Mouse (Mus musculus): Measurements from ENCODE around the gene Sptbn4.
A peak's percentile ranks its signal among the peaks of the same experiment; 100 is the strongest.
"Not testable (repeated sequence)": the region's sequence is repeated elsewhere in the genome, so short reads cannot be mapped to it uniquely, and the experiment has no call there.

The Sptbn4 gene

DNA sequence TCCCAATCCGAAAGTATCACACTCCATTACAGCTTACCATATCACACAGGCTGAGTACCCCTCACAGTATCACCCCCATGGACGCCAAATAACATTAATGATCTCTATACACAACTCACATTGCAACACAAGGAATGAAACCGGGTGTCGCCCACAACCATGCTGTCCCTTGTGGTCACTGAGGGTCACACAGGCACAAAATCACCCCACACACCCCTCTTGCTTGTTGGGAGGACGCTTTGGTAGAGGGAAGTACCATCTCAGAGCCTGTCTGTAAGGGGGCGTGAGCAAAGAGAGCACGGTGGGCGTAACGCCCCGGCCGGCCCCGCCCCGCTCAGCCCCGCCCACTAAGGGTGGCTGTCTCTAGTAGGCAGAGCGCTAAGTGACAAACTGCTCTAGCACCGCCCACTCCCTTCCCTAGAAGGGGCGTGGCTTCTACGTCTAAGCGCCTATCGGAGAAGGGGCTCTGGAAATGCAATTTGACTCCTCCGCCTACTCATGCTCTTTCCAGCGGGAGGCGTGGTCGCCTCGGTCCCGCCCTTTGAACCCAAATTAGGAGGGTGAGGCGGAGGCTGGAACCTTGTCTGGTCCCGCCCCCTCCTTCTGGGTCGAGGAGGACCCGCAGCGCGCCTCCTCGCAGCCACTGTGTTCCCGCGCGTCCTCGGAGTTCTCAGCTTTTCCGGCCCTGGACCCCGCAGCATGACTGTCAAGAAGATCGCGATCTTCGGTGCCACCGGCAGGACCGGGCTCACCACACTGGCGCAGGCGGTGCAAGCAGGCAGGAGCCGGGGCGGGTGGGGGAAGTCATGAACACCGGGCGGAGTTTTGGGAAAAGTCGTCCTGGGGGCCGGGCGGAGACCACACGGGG, at the start of gene Sptbn4, which contains the start of gene Blvrb:
TSS of gene Sptbn4 (minus strand) at position 268 of the 868 bp plus-strand sequence.
TSS of gene Blvrb (plus strand) at position 560 of the 868 bp plus-strand sequence.
- DNase-seq, result peak; percentile 100

DNA sequence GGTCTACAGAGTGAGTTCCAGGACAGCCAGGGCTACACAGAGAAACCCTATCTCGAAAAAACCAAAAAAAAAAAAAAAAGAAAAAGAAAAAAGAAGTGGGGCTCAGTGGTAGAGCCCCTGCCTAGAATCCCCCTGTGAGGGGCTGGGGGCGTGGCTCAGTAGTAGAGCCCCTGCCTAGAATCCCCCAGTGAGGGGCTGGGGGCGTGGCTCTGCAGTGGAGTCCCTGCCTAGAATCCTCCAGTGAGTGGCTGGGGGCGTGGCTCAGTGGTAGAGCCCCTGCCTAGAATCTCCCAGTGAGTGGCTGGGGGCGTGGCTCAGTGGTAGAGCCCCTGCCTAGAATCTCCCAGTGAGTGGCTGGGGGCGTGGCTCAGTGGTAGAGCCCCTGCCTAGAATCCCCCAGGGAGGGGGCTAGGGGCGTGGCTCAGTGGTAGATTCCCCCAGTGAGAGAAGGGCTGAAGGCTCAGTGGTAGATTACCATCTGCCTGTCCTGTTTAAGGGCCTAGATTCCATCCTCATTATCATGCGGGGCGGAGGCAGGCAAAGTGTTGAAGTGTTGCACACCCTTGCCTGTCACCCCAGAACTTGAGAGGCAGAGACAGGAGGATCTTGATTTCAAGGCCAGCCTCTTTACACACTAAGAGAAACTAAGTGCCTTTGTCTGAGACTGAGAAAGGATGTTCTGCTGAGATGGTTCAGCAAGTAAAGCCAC, 47.3 kb upstream of the Sptbn4 start:
- DNase-seq, result not testable (repeated sequence)

DNA sequence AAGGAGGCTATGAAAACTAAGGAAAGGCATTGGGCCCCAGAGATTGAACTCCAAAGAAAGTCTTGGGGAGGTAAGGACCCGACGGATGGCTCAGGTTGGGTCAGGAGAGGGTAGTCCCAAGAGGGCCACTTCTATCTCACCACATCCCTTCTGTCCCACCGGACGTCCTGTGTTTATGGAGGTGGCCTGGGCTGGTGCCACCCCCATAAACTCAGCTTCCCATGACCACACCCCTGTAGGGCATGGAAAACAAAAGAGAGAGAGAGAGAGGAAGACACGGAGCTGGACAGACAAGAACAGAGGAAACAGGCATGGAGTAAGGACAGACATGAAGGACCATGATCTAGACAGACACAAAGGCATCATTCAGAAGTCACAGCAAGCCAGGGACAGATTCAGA, 46.0 kb upstream of the Sptbn4 start:
- DNase-seq, result peak; percentile 66

DNA sequence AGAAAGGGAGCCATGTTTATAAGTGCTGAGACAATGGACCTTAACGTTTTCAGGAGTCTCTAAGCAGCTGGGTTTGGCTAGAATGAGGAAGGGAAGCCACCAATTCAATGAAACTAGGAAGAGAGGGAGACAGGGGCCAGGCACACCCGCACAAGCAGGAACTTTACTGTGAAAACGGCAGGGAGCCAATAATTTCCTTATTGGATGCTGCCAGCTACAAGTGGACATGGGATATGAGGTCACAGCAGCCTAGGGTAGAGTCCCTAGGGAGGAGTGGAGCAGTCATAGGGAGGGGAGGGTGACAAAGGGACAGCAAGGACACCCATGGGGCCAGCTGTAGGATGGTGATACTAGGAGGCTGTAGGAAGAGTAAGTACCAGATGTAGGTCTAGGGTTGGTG, 45.5 kb upstream of the Sptbn4 start:
- DNase-seq, result peak; percentile 75

DNA sequence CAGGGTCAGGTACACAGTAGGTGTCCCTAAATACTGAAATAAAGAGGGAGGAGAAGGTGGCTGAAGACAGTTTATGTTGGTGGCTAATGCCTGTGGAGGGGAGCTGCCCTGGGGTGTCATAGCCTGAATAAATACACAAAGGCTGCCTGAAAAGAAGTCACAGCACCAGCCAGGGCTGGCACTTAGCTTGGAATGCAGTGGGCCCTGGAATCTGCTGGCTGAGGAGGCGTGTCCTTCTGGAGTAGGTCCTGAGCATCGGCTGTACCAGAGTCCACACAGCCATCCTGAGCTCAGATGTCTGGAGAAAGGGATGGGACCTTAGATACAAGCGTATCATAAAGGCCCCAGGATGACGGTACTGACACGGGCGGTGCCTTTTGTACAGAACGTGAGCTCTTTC, 44.4 kb upstream of the Sptbn4 start:
- peak; percentile 64 for DNase-seq

DNA sequence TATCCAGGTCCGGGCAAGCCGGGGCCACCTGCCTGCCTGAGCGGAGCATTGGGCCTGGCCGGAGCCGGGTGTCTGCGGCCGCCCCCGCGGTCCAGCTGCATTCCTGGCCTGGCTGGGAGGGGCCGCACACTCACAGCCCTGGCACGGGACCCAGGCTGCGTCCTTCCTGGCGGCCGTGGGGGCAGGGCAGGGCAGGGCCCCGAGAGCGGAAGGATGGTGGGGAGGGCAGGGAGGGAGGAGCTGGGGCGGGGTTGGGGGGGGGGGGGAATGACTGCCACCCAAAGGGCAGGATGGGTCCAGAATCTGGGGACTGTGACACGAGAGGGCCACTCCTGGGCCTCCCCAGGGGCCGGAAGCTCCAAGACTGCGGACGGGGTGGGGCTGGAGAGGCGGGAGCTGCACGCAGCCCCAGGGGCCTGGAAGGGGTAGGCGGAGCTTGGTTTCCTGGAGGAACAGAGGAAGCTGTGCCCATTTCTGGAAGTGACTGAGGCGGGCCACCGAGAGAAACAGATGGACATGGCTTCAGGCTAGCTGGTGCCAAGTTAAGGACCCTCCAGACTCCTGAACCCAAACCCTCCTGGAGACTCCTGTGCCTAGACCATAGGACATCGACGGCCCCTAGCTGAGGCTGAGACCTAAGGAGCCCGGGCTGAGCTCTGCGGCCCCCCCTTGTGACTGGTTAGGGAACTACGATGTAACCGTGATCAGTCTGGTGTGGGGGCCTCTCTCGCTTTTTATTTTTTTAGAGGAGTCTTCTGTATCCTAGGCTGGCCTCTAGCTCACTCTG, 43.2 kb upstream of the Sptbn4 start:
- DNase-seq, result peak; percentile 97

DNA sequence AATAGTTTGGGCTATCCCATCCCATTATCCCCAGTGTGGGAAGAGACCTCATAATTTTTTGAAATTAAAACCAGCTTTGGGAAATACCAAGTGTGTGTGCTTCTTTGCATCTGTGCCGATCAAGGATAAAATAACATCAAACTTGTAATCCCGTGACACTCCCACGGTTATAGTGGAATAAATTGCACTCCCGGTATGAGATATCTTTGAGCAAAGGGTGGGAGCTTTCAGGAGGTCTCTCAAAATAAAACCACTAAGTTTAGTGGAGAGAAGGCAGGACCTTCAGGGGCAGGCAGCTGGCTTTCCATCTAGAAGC, 42.7 kb upstream of the Sptbn4 start:
- DNase-seq, result no peak

DNA sequence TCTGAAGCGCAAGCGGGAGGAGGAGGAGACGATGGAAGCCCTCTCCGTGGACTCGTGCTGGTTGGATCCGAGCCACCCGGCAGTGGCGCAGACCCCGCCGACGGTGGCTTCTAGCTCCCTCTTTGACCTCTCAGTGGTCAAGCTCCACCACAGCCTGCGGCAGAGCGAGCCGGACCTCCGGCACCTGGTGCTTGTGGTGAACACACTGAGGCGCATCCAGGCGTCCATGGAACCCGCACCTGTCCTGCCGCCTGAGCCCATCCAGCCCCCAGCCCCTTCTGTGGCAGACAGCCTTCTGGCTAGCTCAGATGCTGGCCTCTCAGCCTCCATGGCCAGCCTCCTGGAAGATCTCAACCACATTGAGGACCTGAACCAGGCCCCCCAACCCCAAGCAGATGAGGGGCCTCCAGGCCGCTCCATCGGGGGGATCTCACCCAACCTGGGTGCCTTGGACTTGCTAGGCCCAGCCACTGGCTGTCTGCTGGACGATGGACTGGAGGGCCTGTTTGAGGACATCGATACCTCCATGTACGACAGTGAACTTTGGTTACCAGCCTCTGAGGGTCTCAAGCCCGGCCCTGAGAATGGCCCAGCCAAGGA, 41.9 kb upstream of the Sptbn4 start:
- DNase-seq, result no peak

DNA sequence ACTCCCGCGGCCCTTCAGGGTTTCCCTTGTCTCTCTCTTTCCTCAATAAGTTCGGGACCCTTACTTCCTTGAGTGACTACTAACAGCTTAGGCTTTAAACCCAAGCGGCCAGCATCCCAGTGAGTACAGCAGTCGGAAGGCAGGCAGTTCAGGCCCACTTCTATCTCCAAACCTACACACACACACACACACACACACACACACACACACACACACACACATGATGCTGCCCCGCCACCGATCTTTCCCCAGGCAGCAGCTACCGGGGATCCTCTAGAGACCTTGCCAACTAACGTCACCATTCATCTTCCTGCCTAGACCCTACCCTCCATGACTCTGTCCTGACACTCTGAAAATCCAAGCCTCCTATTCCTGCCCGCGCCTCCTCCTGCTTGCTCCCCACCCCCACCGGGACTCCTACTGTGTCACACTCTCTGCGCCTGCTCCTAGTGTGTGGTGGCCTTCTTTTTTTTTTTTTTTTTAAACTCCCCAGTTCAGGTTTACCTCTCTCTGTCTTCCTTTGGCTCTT, 40.3 kb upstream of the Sptbn4 start:
- DNase-seq, result peak; percentile 87

DNA sequence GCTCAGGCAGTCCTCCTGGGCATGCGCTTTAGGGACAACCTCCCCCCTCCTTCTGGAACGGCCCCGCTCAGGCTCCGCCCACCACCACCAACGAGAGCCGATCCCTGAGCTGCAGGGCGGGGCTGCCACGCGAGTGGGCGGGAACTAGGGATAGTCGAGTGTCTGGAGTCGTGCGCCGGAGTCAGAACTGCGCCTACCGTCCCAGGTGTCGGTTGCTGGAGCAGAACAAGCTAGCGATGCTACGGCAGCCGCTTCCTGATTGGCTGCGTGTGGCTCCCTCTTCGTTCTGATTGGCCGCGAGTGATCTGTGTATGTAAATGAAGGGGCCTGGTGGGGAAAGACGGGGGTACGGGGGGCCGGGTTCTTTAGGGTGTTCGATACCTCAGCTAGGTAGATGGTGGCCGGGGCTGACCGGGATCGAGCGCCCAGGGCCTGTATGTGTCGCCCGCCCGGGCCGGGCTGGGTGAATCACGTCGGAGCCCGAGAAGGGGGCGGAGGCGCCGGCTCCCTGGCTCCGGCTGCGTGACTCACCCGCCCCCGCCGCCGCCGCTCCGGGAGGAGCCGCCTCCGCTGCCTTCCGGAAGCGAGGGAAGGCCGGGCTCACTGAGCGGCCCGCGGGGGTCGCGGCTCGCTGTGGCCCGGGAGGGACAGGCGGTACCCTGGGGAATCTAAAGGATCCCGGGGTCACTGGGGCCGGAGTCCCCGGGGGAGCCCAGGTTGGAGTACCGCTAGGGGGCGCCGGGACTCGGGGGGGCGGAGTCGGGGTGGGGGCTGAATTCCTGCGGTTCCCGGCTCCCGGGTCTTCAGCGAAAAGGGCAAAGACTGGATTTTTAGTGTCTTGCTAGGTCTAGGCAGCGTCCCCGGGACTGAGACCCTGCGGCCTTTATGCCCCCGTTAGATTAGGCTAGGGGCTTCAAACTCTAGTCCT, 39.5 kb upstream of the Sptbn4 start, which contains the start of gene Sertad1:
TSS of gene Sertad1 (plus strand) at position 141 of the 928 bp plus-strand sequence.
- peak; percentile 100 for DNase-seq

DNA sequence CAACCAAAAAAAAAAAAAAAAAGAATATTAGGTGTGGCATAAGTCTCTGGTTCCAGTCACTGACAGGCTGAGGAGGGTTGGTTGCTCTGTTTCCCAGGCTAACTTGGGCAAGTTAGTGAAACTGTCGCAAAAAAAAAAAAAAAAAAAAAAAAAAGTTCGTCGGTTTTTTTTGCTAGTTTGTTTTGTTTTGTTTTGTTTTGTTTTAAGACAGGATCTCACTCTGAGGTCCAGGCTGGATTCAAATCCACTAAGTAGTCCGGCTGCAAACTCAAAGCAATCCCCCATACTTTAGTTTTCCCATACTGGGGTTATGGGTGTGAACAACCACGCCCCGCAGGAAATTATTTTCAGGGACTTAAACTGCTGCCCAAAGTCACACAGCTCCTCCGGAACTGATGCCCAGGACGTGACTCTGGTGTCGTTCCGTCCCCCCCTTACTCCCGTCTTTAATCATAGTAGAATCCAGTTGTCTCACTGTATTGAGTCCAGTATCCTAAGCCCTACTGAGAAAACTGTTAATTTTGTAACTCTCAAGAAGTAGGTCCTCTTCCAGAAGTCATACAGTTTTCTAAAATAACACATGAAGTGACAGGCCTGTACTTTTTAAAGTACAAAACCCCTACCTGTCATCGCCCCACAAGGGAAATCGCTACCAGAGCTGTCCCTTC, 38.8 kb upstream of the Sptbn4 start:
- DNase-seq, result peak; percentile 68

DNA sequence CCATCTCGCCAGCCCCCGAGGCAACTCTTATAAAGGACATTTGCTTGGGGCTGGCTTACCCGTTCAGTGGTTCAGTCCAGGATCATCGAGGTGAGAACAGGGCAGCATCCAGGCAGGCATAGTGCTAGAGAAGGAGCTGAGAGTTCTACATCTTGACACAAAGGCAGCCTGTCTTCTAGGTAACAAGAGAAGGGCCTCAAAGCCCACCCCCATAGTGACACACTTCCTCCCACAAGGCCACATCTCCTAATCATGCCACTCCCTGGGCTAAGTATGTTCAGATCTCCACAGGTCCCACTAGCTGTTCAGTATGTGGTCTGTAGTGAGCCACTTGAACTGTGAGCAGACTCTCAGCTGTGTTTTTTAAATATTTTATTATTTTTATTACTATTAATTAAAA, 36.4 kb upstream of the Sptbn4 start:
- DNase-seq, result no peak

DNA sequence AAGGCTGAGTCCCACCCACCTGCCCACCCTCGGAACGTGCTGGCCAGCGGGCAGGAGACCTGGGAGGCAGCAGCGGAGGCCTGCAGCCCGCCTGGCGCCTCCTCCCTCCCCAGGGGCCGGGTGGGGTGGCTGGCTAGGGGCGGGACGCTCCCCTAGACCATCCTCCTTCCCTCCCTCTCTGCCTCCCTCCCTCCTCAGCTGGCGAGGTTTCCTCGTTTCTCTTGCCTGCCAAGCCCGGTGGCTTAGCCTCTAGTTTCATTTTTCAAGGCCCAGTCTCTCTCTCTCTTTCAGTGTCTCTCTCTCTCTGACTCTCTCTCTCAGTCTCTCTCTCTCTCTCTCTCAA, 34.1 kb upstream of the Sptbn4 start:
- peak; percentile 92 for DNase-seq

DNA sequence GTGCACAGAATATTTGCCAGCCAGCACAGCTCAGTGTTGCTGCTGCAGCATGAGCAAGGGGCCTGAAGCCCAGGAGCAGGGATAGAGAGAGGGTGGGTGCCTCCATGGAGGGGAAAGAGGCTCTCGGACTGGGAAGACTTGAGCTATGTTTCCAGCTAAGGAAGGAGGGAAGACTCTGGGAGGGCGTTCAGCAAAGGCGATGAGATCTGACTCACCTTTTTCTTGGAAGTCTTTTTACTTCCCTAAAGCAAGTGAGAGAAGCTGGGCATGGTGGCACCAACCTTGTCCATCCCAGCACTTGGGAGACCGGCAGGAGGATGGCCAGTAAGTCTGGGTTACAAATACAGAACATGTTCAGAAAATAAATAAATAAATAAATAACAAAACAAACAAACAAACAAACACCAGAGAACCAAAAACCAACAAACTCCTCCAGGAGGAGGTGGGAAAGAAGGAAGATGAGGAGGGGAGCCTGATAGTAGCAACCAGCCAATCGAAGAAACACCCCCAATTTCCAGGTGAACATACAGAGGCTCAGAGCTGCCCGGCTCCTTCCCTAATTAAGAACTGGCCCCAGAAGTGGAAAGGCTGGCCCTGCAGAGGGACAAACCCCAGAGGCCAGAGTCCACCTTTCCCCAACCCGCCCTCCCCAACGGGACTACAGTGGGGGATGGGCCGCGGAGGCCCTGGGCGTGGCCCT, 33.6 kb upstream of the Sptbn4 start:
- DNase-seq, result no peak

DNA sequence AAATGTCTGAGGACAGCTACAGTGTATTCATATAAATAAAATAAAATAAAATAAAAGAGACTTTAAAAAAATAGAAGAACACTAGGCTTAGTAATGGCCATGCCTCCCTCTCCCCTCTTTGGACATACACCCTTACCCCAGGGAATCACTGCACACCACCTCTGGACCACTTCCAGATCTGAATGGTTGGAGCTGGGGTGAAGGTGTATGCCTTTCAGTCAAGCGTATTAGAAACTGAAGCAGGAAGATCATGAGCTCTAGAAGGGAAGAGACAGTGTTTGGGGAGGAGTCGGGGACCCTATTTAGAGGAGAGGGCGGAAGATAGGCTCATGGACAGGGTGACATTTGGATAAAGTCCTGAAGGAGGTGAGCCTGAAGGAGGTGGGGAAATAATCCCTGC, 33.0 kb upstream of the Sptbn4 start:
- DNase-seq, result no peak

DNA sequence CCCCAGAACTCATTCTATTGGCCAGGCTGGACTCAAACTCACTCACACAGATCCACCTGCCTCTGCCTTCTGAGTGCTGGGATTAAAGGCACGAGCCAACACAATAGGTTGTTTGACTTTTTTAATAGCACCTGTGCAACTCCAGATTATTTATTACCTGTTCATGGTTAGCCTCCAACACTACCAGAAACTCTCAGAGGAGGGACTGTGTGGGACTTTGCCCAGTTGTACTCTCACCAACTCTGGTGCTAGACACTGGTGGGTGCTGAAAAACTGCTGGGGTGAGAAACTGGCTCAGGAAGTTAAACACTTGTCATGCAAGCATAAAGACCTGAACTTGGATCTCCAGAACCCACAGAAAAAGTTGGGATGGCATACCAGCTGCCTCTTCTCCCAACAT, 32.3 kb upstream of the Sptbn4 start:
- no peak for DNase-seq

DNA sequence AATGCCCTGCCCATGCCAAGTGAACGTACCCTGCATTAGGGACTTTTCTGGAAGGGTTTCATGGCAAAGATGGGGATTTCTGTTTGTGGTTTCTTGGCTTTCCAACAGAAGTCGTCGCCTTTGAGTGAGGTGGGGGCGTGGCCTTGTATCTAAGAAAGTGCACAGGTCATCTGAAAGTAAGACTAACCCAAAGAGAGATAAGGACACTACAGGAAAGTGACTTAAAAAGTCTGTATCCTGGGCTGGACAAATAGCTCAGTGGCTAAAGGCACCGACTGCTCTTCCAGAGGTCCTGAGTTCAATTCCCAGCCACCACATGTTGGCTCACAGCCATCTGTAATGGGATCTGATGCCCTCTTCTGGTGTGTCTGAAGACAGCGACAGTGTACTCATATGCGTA, 31.1 kb upstream of the Sptbn4 start:
- no peak for DNase-seq

DNA sequence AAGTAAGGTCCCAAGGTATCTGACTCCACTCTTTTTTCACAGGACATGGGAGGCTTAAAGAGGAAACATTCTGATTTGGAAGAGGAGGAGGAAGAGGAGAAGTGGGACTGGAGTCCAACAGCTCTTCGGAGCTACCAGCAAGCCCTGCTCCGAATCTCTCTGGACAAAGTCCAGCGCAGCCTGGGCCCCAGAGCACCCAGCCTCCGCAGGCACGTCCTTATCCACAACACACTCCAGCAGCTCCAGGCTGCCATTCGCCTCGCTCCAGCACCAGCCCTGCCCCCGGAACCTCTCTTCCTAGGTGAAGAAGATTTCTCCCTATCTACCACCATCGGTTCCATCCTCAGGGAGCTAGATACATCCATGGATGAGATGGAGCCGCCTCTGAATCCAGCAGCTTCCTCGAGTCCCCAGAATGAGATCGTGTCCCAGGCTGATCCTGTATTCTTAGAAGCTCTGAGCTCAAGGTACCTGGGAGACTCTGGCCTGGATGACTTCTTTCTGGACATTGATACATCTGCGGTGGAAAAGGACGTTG, 28.7 kb upstream of the Sptbn4 start:
- DNase-seq, result no peak

DNA sequence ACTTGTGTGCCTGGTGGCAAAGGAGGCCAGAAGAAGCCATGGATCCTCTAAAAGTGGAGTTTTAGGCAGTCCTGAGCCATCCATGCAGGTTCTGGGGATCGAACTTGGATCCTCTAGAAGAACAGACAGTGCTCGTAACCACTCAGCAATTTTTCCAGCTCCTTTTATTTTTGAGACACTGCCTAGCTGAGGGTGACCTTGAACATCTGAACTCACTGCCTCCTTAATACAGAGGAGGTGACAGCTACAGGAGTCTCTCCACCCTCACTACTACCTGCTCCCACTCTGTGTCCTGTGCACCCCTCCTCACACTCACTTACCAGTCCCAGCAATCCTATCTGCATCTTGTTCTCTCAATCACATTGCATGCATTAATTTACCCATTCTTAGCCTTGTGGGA, 28.1 kb upstream of the Sptbn4 start:
- no peak for DNase-seq

DNA sequence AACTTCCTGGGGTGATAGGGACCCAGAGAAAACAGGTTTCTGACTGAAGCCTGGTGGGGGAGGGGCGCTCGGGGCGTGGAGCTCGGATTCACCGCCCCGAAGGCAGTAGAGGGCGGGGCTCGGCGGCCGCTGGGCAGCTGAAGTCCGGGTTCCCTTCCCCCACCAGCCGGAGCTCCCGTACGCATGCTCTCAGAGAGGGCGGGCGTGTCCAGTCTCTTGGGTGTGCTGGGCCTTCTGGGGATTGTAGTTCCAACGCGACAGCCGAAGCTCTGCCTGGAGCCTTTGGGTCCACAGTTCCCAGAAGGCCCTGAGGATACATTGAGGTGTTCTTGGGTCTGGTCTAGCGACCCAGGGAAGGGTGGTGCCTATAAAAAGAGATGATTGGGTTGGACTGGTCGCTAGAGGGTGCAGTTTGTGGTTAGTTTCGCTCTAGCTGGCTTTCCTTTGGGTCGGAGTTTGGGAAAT, 27.0 kb upstream of the Sptbn4 start:
- peak; percentile 100 for DNase-seq

All from lung, postnatal 36 days (tissue).